Mouse (Mus musculus) adrenal gland, adult 2 months (tissue): Measurements from ENCODE around the gene Nomo1. TPM values are rescaled to one million over a fixed set of nuclear protein-coding genes. Genes with fewer than 3 reads are reported as not detected.

Experiments
- polyA plus RNA-seq: library from polyadenylated mRNA; depleted of rRNA; stranded (reverse); fragments of >200 nt; gene quantifications from 2 replicates; pipeline ENCODE4 v1.2.3, GENCODE M21; 2012; rRNA removed
- total RNA-seq, 2 experiments: library from RNA; stranded (reverse); gene quantifications; 2 replicates each; pipeline ENCODE4 v1.2.3; 2021

Gene Nomo1
- total and polyA plus RNA-seq, 3 experiments: 34.3 to 65.3 (median 58.7) TPM

Other genes starting within 250 kb of the Nomo1 start
- gene Lmtk3, start 250.0 kb upstream of the Nomo1 start, total RNA-seq: 1 to 10 TPM; 6.2 to 8.6 TPM
- 38.0 and 61.3 TPM in 2 replicates for gene Lmtk3, start 250.0 kb upstream of the Nomo1 start, polyA plus RNA-seq
- gene Sult2b1, start 249.0 kb upstream of the Nomo1 start, total RNA-seq: 1 to 10 TPM in 1 of 2 experiments, under 1 TPM in 1; 0.49 to 2.0 TPM
- 1.6 and 2.9 TPM in 2 replicates for gene Sult2b1, start 249.0 kb upstream of the Nomo1 start, polyA plus RNA-seq
- 100 to 1,000 TPM; 127 to 129 TPM for gene Cyth2, start 219.1 kb upstream of the Nomo1 start, total RNA-seq
- gene Cyth2, start 219.1 kb upstream of the Nomo1 start, polyA plus RNA-seq: 147 and 170 TPM in 2 replicates
- under 1 TPM in 1 of 2 experiments, not detected in 1; 0.20 TPM for gene Kcnj14, start 208.9 kb upstream of the Nomo1 start, total RNA-seq
- 0.70 and 1.8 TPM in 2 replicates for gene Kcnj14, start 208.9 kb upstream of the Nomo1 start, polyA plus RNA-seq
- 10 to 100 TPM; 26.9 to 30.1 TPM for gene Grwd1, start 202.8 kb upstream of the Nomo1 start, total RNA-seq
- 22.1 and 27.4 TPM in 2 replicates for gene Grwd1, start 202.8 kb upstream of the Nomo1 start, polyA plus RNA-seq
- gene Kdelr1, start 160.9 kb upstream of the Nomo1 start, total RNA-seq: 100 to 1,000 TPM; 128 to 147 TPM
- gene Kdelr1, start 160.9 kb upstream of the Nomo1 start, polyA plus RNA-seq: 235 and 251 TPM in 2 replicates
- gene Grin2d, start 155.3 kb upstream of the Nomo1 start, total RNA-seq: under 1 TPM; 0.40 to 0.97 TPM
- 4.0 and 4.2 TPM in 2 replicates for gene Grin2d, start 155.3 kb upstream of the Nomo1 start, polyA plus RNA-seq
- gene Syngr4, start 137.0 kb upstream of the Nomo1 start, total RNA-seq: not detected
- 0.90 and 0.98 TPM in 2 replicates for gene Syngr4, start 137.0 kb upstream of the Nomo1 start, polyA plus RNA-seq
- 10 to 100 TPM; 60.8 to 65.3 TPM for gene Tmem143, start 136.8 kb upstream of the Nomo1 start, total RNA-seq
- gene Tmem143, start 136.8 kb upstream of the Nomo1 start, polyA plus RNA-seq: 173 and 207 TPM in 2 replicates
- gene Emp3, start 112.3 kb upstream of the Nomo1 start, total RNA-seq: 100 to 1,000 TPM; 327 to 620 TPM
- 855 and 1,123 TPM in 2 replicates for gene Emp3, start 112.3 kb upstream of the Nomo1 start, polyA plus RNA-seq
- gene Ccdc114, start 109.6 kb upstream of the Nomo1 start, total RNA-seq: 10 to 100 TPM; 13.3 to 68.3 TPM
- 19.2 and 23.9 TPM in 2 replicates for gene Ccdc114, start 109.6 kb upstream of the Nomo1 start, polyA plus RNA-seq
- gene Abcc6, start 3.4 kb upstream of the Nomo1 start, total RNA-seq: under 1 TPM; 0.14 to 0.66 TPM
- gene Abcc6, start 3.4 kb upstream of the Nomo1 start, polyA plus RNA-seq: 0.19 and 0.30 TPM in 2 replicates
- 1 to 10 TPM; 2.9 to 3.2 TPM for gene Kcnj11, start 67.1 kb downstream of the Nomo1 start, total RNA-seq
- gene Kcnj11, start 67.1 kb downstream of the Nomo1 start, polyA plus RNA-seq: 1.0 and 3.4 TPM in 2 replicates
- 1 to 10 TPM; 1.7 to 3.3 TPM for gene Abcc8, start 146.3 kb downstream of the Nomo1 start, total RNA-seq
- 1.3 and 1.7 TPM in 2 replicates for gene Abcc8, start 146.3 kb downstream of the Nomo1 start, polyA plus RNA-seq
- gene Ush1c, start 204.8 kb downstream of the Nomo1 start, total RNA-seq: 1 to 10 TPM; 1.6 to 1.8 TPM
- 0.06 TPM in 1 of 2 replicates, not detected in the other for gene Ush1c, start 204.8 kb downstream of the Nomo1 start, polyA plus RNA-seq
- 1 to 10 TPM in 1 of 2 experiments, not detected in 1; 1.5 TPM for gene Otog, start 207.3 kb downstream of the Nomo1 start, total RNA-seq
- 0.04 and 0.16 TPM in 2 replicates for gene Otog, start 207.3 kb downstream of the Nomo1 start, polyA plus RNA-seq